Mouse (Mus musculus): ENCODE data around the gene Olfr1198. TPM values are rescaled to one million over a fixed set of nuclear protein-coding genes. Genes with fewer than 3 reads are reported as not detected.

The Olfr1198 gene
- not detected for polyA plus RNA-seq (2014; fragmentation: Illumina TruSeq; extraction: RNeasy Lipid Tissue Mini Kit (QIAGEN cat#74804); ENCODE audit: insufficient read depth, low read depth, low replicate concordance)

DNA sequence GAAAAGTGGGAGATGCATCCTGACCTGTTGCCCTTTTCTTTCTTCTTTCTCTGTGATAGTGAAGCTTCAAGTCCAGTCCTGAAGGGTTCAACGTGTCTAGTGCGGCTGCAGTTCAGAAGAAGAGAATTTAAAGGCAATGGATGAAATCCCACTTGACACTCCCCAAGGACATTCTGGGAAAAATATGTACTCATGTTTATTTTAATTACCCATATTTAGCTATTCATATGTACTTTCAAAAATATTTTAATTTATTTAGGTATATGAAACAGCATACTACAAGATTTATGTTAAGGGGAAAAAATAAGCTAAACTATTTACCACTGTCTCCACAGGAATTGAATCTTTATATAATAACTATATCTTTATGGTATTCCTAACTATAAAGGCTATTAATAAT, at the start of gene Olfr1198:
Olfr1198 (minus strand) TSS at position 101 of the 400 bp plus-strand sequence.

DNA sequence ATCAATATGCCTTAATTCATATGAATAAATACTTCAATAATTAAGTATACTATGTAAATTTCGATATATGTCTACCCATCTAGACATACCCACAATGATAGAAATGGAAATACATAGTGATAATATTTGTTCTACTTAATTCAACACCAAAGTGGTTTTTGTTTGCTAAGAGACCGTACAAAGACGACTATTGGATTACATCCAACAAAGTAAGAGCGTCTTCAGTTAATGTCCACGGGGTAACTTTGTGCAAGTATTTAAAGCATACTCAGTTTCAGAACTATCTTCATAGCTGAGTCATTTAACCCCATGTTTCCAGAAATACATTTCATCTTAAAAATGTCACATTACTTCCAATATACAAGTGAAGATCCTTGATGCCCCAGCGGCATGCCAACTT, 41.6 kb upstream of the Olfr1198 start, which contains the start of gene Olfr1201:
Olfr1201 (plus strand) TSS at position 301 of the 400 bp plus-strand sequence.

GRCm38 (mm10) chr2:88770388-88770787, 19.2 kb upstream of the Olfr1198 start, which contains the start of gene Olfr1200:
Olfr1200 (minus strand) TSS chr2:88770488.

DNA sequence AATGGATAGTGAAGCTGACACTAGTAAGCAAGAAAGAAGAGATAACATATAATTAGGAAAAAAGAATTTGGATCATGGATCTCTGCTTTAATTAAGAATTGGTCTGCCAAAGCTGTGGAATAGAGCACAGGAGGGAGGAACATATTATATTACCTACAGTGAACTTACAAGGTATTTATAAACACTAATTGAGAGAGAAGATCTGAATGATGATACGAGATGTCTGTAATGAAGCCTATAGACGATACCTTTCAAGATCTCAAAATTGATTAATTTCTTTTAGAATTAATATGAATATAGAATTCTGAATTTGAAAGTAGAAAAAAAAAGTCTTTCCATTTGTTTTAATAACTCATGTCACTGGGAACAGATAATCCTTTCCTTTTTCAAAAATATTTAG, 9.2 kb upstream of the Olfr1198 start, which contains the start of gene Olfr1199:
Olfr1199 (minus strand) TSS at position 101 of the 400 bp plus-strand sequence.

GRCm38 (mm10) chr2:88732266-88732665, 18.9 kb downstream of the Olfr1198 start, which contains the start of gene Olfr1197:
Olfr1197 (minus strand) TSS chr2:88732366.

GRCm38 (mm10) chr2:88704497-88704896, 46.7 kb downstream of the Olfr1198 start, which contains the start of gene Olfr1196:
Olfr1196 (minus strand) TSS chr2:88704597.

Other genes starting within 250 kb of the Olfr1198 start
- not detected for gene Olfr1186, start 232.8 kb downstream of the Olfr1198 start, polyA plus RNA-seq (2014; fragmentation: Illumina TruSeq; extraction: RNeasy Lipid Tissue Mini Kit (QIAGEN cat#74804); ENCODE audit: insufficient read depth, low read depth, low replicate concordance)
- not detected for gene Olfr1188, start 194.4 kb downstream of the Olfr1198 start, polyA plus RNA-seq (2014; fragmentation: Illumina TruSeq; extraction: RNeasy Lipid Tissue Mini Kit (QIAGEN cat#74804); ENCODE audit: insufficient read depth, low read depth, low replicate concordance)
- gene Olfr1189, start 164.9 kb downstream of the Olfr1198 start, polyA plus RNA-seq (2014; fragmentation: Illumina TruSeq; extraction: RNeasy Lipid Tissue Mini Kit (QIAGEN cat#74804); ENCODE audit: insufficient read depth, low read depth, low replicate concordance) = not detected
- gene Olfr1191-ps1, start 110.8 kb downstream of the Olfr1198 start, polyA plus RNA-seq (2014; fragmentation: Illumina TruSeq; extraction: RNeasy Lipid Tissue Mini Kit (QIAGEN cat#74804); ENCODE audit: insufficient read depth, low read depth, low replicate concordance) = not detected
- not detected for gene Olfr1192-ps1, start 102.9 kb downstream of the Olfr1198 start, polyA plus RNA-seq (2014; fragmentation: Illumina TruSeq; extraction: RNeasy Lipid Tissue Mini Kit (QIAGEN cat#74804); ENCODE audit: insufficient read depth, low read depth, low replicate concordance)
- not detected for gene Olfr1193, start 75.7 kb downstream of the Olfr1198 start, polyA plus RNA-seq (2014; fragmentation: Illumina TruSeq; extraction: RNeasy Lipid Tissue Mini Kit (QIAGEN cat#74804); ENCODE audit: insufficient read depth, low read depth, low replicate concordance)
- gene Olfr1195, start 62.2 kb downstream of the Olfr1198 start, polyA plus RNA-seq (2014; fragmentation: Illumina TruSeq; extraction: RNeasy Lipid Tissue Mini Kit (QIAGEN cat#74804); ENCODE audit: insufficient read depth, low read depth, low replicate concordance) = not detected
- not detected for gene Olfr1196, start 46.8 kb downstream of the Olfr1198 start, polyA plus RNA-seq (2014; fragmentation: Illumina TruSeq; extraction: RNeasy Lipid Tissue Mini Kit (QIAGEN cat#74804); ENCODE audit: insufficient read depth, low read depth, low replicate concordance)
- not detected for gene Olfr1197, start 19.0 kb downstream of the Olfr1198 start, polyA plus RNA-seq (2014; fragmentation: Illumina TruSeq; extraction: RNeasy Lipid Tissue Mini Kit (QIAGEN cat#74804); ENCODE audit: insufficient read depth, low read depth, low replicate concordance)
- not detected for gene Olfr1199, start 9.1 kb upstream of the Olfr1198 start, polyA plus RNA-seq (2014; fragmentation: Illumina TruSeq; extraction: RNeasy Lipid Tissue Mini Kit (QIAGEN cat#74804); ENCODE audit: insufficient read depth, low read depth, low replicate concordance)
- not detected for gene Olfr1200, start 19.1 kb upstream of the Olfr1198 start, polyA plus RNA-seq (2014; fragmentation: Illumina TruSeq; extraction: RNeasy Lipid Tissue Mini Kit (QIAGEN cat#74804); ENCODE audit: insufficient read depth, low read depth, low replicate concordance)
- not detected for gene Olfr1201, start 41.7 kb upstream of the Olfr1198 start, polyA plus RNA-seq (2014; fragmentation: Illumina TruSeq; extraction: RNeasy Lipid Tissue Mini Kit (QIAGEN cat#74804); ENCODE audit: insufficient read depth, low read depth, low replicate concordance)
- not detected for gene Olfr1202, start 63.1 kb upstream of the Olfr1198 start, polyA plus RNA-seq (2014; fragmentation: Illumina TruSeq; extraction: RNeasy Lipid Tissue Mini Kit (QIAGEN cat#74804); ENCODE audit: insufficient read depth, low read depth, low replicate concordance)
- not detected for gene Olfr1205, start 78.4 kb upstream of the Olfr1198 start, polyA plus RNA-seq (2014; fragmentation: Illumina TruSeq; extraction: RNeasy Lipid Tissue Mini Kit (QIAGEN cat#74804); ENCODE audit: insufficient read depth, low read depth, low replicate concordance)
- not detected for gene Olfr1204, start 97.9 kb upstream of the Olfr1198 start, polyA plus RNA-seq (2014; fragmentation: Illumina TruSeq; extraction: RNeasy Lipid Tissue Mini Kit (QIAGEN cat#74804); ENCODE audit: insufficient read depth, low read depth, low replicate concordance)
- not detected for gene Olfr1206, start 111.9 kb upstream of the Olfr1198 start, polyA plus RNA-seq (2014; fragmentation: Illumina TruSeq; extraction: RNeasy Lipid Tissue Mini Kit (QIAGEN cat#74804); ENCODE audit: insufficient read depth, low read depth, low replicate concordance)
- gene Olfr1208, start 150.9 kb upstream of the Olfr1198 start, polyA plus RNA-seq (2014; fragmentation: Illumina TruSeq; extraction: RNeasy Lipid Tissue Mini Kit (QIAGEN cat#74804); ENCODE audit: insufficient read depth, low read depth, low replicate concordance) = not detected
- gene Olfr1209, start 163.8 kb upstream of the Olfr1198 start, polyA plus RNA-seq (2014; fragmentation: Illumina TruSeq; extraction: RNeasy Lipid Tissue Mini Kit (QIAGEN cat#74804); ENCODE audit: insufficient read depth, low read depth, low replicate concordance) = not detected
- not detected for gene Olfr1211, start 186.7 kb upstream of the Olfr1198 start, polyA plus RNA-seq (2014; fragmentation: Illumina TruSeq; extraction: RNeasy Lipid Tissue Mini Kit (QIAGEN cat#74804); ENCODE audit: insufficient read depth, low read depth, low replicate concordance)
- not detected for gene Olfr1212, start 202.6 kb upstream of the Olfr1198 start, polyA plus RNA-seq (2014; fragmentation: Illumina TruSeq; extraction: RNeasy Lipid Tissue Mini Kit (QIAGEN cat#74804); ENCODE audit: insufficient read depth, low read depth, low replicate concordance)
- not detected for gene Gm13762, start 228.9 kb upstream of the Olfr1198 start, polyA plus RNA-seq (2014; fragmentation: Illumina TruSeq; extraction: RNeasy Lipid Tissue Mini Kit (QIAGEN cat#74804); ENCODE audit: insufficient read depth, low read depth, low replicate concordance)
- not detected for gene Olfr1214, start 241.3 kb upstream of the Olfr1198 start, polyA plus RNA-seq (2014; fragmentation: Illumina TruSeq; extraction: RNeasy Lipid Tissue Mini Kit (QIAGEN cat#74804); ENCODE audit: insufficient read depth, low read depth, low replicate concordance)

Data from lung, adult 10 weeks (tissue).